Mouse (Mus musculus) kidney, adult 2 months (tissue): ENCODE measurements around the gene Slc8a3.

Experiments
- CTCF ChIP-seq: fragments of 200-500 bp; conservative IDR thresholded peaks from 2 replicates; pipeline ENCODE4 v1.5.1; 2011; ENCODE audit warnings: low read depth, mild to moderate bottlenecking, control low read depth, low read length, moderate library complexity, mixed read lengths; ENCODE audit not compliant: insufficient read depth, insufficient read length
- POLR2A ChIP-seq: fragments of 200-500 bp; IDR thresholded peaks from one replicate; pipeline ENCODE4 v1.6.1; 2011; ENCODE audit warnings: low read depth, low read length, control low read depth

GRCm38 (mm10) chr12:81163566-81163965 lies 169.4 kb downstream of the Slc8a3 start:
- TF ChIP-seq POLR2A (no peak), CTCF (no peak)
